Mouse (Mus musculus): ENCODE results near the gene Retnla.
"Not testable (repeated sequence)": the region's sequence is repeated elsewhere in the genome, so short reads cannot be mapped to it uniquely, and the experiment has no call there.

Retnla gene

GRCm38 (mm10) chr16:48842266-48842665 lies at the start of gene Retnla:
Gene Retnla (plus strand): TSS chr16:48842551.
- DNase-seq (ENCODE audit: low read depth, low spot score) = no peak

DNA sequence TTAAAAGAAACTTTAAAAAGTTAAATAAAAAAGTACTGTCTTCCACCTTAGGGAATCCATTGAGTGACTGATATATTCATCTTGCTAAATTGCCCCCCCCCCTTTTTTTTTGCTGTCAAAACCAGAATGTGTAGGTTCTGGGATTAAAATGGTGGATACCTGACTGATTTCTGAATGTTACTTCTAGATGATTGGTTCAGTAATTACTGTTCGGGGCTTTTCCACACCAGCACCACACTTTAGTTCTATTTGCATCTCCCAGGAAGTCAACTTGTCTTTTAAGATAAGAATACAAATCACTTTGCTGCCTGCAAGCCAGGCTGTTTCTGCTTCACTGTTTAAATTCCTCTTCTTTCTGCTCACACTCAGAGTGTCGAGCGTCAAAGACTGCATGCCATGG lies 44.1 kb upstream of the Retnla start:
- no peak for DNase-seq (ENCODE audit: low read depth, low spot score)

- no peak for DNase-seq (ENCODE audit: low read depth, low spot score)
Observed at GRCm38 (mm10) chr16:48799470-48799869, 42.9 kb upstream of the Retnla start.

- no peak for DNase-seq (ENCODE audit: low read depth, low spot score)
Observed at GRCm38 (mm10) chr16:48800906-48801305, 41.4 kb upstream of the Retnla start.

GRCm38 (mm10) chr16:48805412-48805811 lies 36.9 kb upstream of the Retnla start:
- no peak for DNase-seq (ENCODE audit: low read depth, low spot score)

DNA sequence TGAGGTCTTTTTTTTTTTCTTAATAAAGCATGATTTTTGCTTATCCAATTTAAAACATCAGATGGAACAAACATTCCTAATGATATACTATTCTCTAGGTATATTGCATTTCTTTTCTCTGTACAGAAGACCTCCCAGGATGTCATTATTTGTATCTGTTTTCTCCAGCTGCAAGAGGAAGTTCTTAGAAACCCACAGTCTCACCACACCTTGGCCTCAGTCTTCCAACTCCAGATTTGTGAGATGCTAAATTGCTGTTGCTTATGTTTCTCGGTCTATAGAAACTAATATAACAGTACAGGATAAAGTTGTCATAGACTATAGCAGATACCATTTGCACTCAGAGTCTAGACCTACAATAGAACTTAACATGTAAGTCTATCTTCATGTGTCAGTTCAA lies 35.8 kb upstream of the Retnla start:
- DNase-seq (ENCODE audit: low read depth, low spot score) = no peak

GRCm38 (mm10) chr16:48809374-48809773 lies 33.0 kb upstream of the Retnla start:
- DNase-seq (ENCODE audit: low read depth, low spot score) = no peak

DNA sequence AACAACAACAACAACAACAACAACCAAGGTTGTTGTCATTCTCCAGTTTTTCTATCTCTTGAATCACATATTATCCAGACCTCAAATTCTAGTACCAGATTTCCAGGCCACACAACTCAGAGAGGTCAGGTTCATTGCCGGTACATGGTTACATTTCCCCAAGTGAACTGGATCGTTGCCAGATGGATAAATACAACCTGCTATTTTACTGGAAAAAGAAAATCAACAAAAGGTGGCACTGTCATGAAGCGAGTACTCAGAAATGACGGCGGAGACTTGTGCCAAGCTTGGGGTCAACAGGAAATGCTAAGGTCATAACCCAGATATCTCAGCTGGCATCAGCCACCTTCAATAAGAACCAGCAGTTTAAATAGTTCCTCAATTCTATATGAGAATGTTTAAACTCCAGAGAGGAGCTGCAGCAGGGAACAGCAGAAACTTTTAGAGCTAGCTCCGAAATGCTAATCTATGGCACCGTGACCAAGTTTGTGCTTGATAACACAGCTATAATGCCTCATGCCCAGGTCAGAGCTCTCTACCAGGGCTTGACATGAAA lies 30.4 kb upstream of the Retnla start:
- DNase-seq (ENCODE audit: low read depth, low spot score) = no peak

DNA sequence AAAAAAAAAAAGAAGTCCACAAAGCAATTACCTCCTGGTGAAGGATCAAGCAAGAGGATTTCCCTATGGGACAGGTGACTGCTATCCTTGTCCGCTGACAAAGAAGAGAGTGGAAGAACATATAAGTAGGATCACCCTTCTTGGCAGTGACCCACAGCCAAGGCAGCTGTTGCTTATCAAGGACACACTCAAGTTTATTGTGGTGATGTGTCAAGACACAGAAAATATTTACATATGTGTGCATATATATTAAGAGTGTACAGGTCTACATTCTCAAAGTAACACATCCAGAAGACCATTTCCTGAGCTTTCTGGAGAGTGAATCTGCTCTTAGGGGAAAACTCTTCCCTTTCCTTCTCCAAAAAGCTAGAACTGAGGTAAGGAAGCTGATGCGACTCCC lies 25.7 kb upstream of the Retnla start, which contains the start of gene Retnlb:
Retnlb (plus strand) TSS at position 162 of the 400 bp plus-strand sequence.
- no peak for DNase-seq (ENCODE audit: low read depth, low spot score)

DNA sequence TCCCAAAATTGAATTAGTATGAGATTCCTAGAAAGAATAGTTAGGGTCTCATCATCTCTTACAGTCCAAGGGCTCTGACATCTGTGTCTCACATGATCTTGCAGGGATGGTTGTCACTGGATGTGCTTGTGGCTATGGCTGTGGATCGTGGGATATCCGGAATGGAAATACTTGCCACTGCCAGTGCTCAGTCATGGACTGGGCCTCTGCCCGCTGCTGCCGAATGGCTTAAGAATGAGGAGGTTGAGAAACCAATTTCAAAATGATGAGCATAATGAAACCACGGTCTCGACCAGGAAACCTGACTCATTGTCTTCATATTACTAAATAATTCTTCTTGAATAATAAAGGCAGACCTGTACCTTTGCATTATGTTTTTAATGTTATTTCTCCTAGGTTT lies 23.8 kb upstream of the Retnla start:
- DNase-seq (ENCODE audit: low read depth, low spot score) = no peak

GRCm38 (mm10) chr16:48826474-48826873 lies 15.9 kb upstream of the Retnla start:
- DNase-seq (ENCODE audit: low read depth, low spot score) = no peak

DNA sequence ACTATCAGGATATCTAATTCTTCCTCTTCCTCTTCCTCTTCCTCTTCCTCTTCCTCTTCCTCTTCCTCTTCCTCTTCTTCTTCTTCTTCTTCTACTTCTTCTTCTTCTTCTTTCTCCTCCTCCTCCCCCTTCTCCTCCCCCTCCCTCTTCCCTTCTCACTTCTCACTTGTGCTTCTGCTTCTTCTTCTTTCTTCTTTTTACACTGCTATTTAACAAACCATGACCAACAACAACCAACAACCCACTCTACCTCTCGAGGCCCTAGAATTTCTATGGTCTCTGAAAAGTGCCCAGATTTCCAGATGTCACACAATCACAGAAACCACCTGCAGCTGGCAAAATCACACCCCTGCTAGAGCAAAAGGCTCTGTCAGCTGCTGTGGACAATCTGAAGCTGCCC lies 14.7 kb upstream of the Retnla start:
- DNase-seq (ENCODE audit: low read depth, low spot score) = no peak

DNA sequence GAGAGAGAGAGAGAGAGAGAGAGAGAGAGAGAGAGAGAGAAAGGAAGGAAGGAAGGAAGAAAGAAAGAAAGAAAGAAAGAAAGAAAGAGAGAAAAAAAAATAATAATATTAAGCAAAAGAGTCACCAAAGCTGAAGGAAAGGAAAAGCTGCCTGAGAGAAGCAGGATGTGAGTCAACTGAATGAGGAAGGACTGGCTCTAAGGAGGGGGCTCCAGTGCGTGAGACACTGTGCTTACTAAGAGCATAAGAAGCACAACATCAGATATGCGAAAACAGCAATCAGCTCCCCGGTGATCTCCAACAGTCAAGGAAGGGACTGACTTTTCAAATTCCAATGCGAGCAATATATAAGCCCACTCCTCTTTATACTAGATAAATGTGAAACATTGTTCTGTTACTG lies 13.3 kb upstream of the Retnla start:
- no peak for DNase-seq (ENCODE audit: low read depth, low spot score)

DNA sequence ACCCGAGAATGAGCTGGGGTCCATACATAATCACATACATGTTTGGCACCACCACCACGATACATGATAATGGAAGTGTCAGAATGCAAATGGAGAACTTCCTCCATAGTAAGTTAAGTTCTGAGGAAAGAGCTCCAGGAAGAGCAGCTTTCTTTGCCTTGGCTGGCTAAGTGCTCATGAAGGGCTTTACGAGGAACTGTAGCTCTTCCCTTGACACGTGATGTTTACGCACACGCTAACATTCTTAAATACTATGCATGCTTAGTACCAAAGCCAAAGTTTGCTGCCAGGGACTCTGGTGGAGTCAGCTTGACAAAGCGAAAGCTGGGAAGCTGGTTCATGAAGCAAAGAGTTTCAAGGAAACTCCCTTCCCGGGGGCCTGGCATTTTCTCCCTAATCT lies 10.3 kb upstream of the Retnla start:
- DNase-seq (ENCODE audit: low read depth, low spot score) = no peak

- DNase-seq (ENCODE audit: low read depth, low spot score) = not testable (repeated sequence)
Observed at GRCm38 (mm10) chr16:48833626-48834025, 8.7 kb upstream of the Retnla start.

DNA sequence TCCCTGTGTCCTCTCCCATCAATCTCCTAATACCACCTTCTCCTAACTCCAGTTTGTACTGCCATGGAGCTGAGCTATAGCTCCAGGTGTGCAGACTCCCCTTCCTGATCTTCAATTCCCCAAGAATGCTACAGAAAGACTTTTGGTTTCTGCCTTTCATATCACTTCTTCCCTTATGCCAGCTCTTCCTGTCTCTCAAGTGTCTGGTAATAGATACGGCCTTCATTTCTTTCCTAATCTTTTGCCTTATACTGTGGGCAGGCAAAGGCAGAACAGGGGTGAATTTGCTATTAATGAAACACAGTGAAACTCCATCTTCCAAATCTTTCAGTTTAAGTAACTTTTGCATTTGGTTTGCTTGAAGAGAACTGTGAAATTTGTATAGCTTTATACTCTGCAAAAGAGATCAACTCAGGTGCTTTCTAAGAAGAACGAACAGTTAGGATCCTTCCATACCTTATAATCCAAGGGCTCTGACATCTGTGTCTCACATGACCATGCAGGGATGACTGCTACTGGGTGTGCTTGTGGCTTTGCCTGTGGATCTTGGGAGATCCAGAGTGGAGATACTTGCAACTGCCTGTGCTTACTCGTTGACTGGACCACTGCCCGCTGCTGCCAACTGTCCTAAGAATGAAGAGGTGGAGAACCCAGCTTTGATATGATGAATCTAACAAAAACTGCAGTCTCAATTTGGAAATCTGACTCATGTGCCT lies 1.5 kb downstream of the Retnla start:
- no peak for DNase-seq (ENCODE audit: low read depth, low spot score)

- DNase-seq (ENCODE audit: low read depth, low spot score) = not testable (repeated sequence)
Observed at GRCm38 (mm10) chr16:48865004-48865403, 22.7 kb downstream of the Retnla start.

DNA sequence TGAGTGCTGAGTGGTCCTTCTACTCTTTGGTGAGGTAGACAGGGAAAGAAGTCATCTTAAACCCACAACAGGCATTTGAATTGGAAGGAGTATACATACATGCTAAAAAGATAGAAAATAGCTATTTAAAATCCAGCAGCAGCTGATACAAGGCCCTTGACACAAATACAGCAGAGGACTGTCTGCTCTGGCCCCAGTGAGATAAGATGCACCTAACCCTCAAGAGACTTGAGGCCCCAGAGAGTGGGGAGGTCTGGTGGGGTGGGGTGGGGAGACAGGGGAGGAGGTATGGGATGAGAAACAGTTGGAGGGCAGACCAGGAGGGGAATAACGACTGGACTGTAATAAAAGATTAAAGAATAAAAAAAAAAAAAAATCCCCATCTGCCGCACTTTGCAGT lies 25.3 kb downstream of the Retnla start:
- no peak for DNase-seq (ENCODE audit: low read depth, low spot score)

DNA sequence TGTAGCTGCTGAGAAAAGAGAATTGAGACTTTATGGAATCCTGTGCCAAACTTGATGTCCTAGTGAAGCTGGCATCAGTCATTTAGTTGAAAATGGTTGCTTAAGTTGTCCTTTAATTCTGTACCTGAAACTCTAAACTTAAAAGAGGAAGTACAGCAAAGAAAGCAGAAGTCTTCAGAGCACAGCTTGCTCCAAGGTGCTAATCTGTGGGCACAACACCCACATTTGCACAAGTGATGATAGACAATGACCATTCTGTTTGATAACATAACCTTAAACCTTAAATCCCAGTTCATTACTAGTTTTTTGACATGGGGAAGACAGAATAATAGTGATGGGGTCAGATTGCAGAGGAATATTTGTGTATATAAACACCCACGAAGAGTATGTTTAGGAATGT lies 26.3 kb downstream of the Retnla start:
- no peak for DNase-seq (ENCODE audit: low read depth, low spot score)

GRCm38 (mm10) chr16:48869671-48870070 lies 27.3 kb downstream of the Retnla start:
- no peak for DNase-seq (ENCODE audit: low read depth, low spot score)

GRCm38 (mm10) chr16:48871754-48872153 lies 29.4 kb downstream of the Retnla start:
- no peak for DNase-seq (ENCODE audit: low read depth, low spot score)

- no peak for DNase-seq (ENCODE audit: low read depth, low spot score)
Observed at GRCm38 (mm10) chr16:48872321-48872720, 30.0 kb downstream of the Retnla start, which contains the start of gene Retnlg. Gene Retnlg (plus strand): TSS chr16:48872621.

- no peak for DNase-seq (ENCODE audit: low read depth, low spot score)
Observed at GRCm38 (mm10) chr16:48890733-48891132, 48.4 kb downstream of the Retnla start.
